Mouse (Mus musculus) liver, postnatal 0 days (tissue): Measurements from ENCODE around the gene Orc5. TPM values are rescaled to one million over a fixed set of nuclear protein-coding genes. Genes with fewer than 3 reads are reported as not detected.

Experiments
- ATAC-seq: fragments of 200-750 bp; cut with Nextera tagmentation; 2 replicates; pipeline ENCODE4 v1.8.0; 2017; ENCODE audit warnings: mild to moderate bottlenecking, moderate library complexity
- DNase-seq: peaks from one replicate; pipeline ENCODE4 v3.0.0-alpha.2; 2016
- H3K27ac ChIP-seq: fragments of 300-500 bp; sonication (generic); 2 replicates; pipeline ENCODE4 v1.5.1; 2014; ENCODE audit warnings: antibody characterized with exemption, moderate library complexity, mild to moderate bottlenecking, low read depth
- H3K27me3 ChIP-seq: fragments of 300-500 bp; sonication (generic); 2 replicates; pipeline ENCODE4 v1.6.1; 2014; ENCODE audit warnings: low read length, control low read depth, mixed read lengths; ENCODE audit not compliant: insufficient read depth
- H3K36me3 ChIP-seq: fragments of 300-500 bp; sonication (generic); replicated peaks from 2 replicates; pipeline ENCODE4 v1.6.1; 2014; ENCODE audit warnings: mild to moderate bottlenecking, control low read depth, low read length, moderate library complexity, mixed read lengths; ENCODE audit not compliant: insufficient read depth
- H3K4me1 ChIP-seq: fragments of 300-500 bp; sonication (generic); 2 replicates; pipeline ENCODE4 v1.6.1; 2014; ENCODE audit warnings: antibody characterized with exemption, mild to moderate bottlenecking, control low read depth; ENCODE audit not compliant: insufficient read depth
- H3K4me2 ChIP-seq: fragments of 300-500 bp; sonication (generic); 2 replicates; pipeline ENCODE4 v1.6.1; 2014; ENCODE audit warnings: low read depth, mild to moderate bottlenecking, low read length, moderate library complexity, mixed read lengths
- H3K4me3 ChIP-seq: fragments of 300-500 bp; sonication (generic); 2 replicates; pipeline ENCODE4 v1.5.1; 2014; ENCODE audit warnings: low read depth, low read length
- H3K9ac ChIP-seq: fragments of 300-500 bp; sonication (generic); replicated peaks from 2 replicates; pipeline ENCODE4 v1.6.1; 2014; ENCODE audit warnings: mild to moderate bottlenecking, moderate library complexity
- H3K9me3 ChIP-seq: fragments of 300-500 bp; sonication (generic); 2 replicates; pipeline ENCODE4 v1.6.1; 2016; ENCODE audit warnings: mild to moderate bottlenecking, control low read depth, low read length, mixed read lengths
- CTCF ChIP-seq: sonication (generic); IDR thresholded peaks from 2 replicates; pipeline ENCODE4 v1.5.1; 2016; ENCODE audit warnings: antibody characterized with exemption, low read depth
- EP300 ChIP-seq: IDR thresholded peaks from 2 replicates; pipeline ENCODE4 v1.6.1; 2016; ENCODE audit warnings: antibody characterized with exemption, low read depth, mild to moderate bottlenecking
- WGBS: fragments of 180-500 bp; shearing (Covaris S2); extraction: QIAGEN DNeasy Blood & Tissue Kit; methylation state at CpG from one replicate; pipeline ENCODE4 v1.1.7; 2014; ENCODE audit not compliant: insufficient replicate concordance; 5-methylcytosine and 5-hydroxymethylcytosine counted together
- polyA plus RNA-seq: library from polyadenylated mRNA; unstranded; fragments of >200 nt; fragmentation: Nextera tagmentation; extraction: Ambion mirVana; gene quantifications from 2 replicates; pipeline ENCODE4 v1.2.1, GENCODE M21; 2015

The Orc5 gene
- polyA plus RNA-seq, 1 experiment from 2014 or later, result 26.3 TPM

DNA sequence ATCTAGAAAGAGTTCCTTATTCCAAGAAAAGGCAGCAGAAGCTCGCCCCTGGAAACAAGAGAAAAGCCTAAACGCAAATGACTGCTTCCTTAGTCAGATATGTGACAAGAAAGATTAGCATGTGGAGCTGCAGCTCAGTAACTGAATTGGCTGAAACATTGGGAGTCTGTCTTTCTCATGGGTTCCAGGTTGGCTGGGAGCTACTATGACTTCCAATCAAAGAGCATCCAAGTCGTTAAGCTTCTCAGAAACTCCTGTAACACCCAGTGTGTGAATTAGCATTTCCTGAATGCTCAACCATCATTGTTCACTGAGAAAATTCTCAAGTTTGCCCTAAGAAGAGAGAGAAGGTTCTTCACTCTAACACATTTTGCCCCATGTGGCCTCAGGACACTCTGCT is 24.5 kb upstream of the Orc5 start:
- TF ChIP-seq EP300 (no peak), CTCF (no peak)
- Histone ChIP-seq H3K4me3 (no peak overlapping the region), H3K9me3 (no peaks in the 10 kb centered on the region), H3K27me3 (no peaks in the 10 kb centered on the region), H3K4me2 (no peak overlapping the region), H3K27ac (no peak overlapping the region), H3K4me1 (no peaks in the 10 kb centered on the region), H3K36me3 (no peaks in the 10 kb centered on the region), H3K9ac (no peak overlapping the region)
- ATAC-seq (no peak), DNase-seq (no peak)
- 53% methylated on average over 3 of the region's 3 CpGs for WGBS

- Histone ChIP-seq H3K36me3 (no peaks in the 10 kb centered on the region), H3K27ac (no peak overlapping the region), H3K27me3 (no peaks in the 10 kb centered on the region), H3K9ac (no peak overlapping the region), H3K4me2 (no peak overlapping the region), H3K4me1 (no peaks in the 10 kb centered on the region), H3K4me3 (no peak overlapping the region), H3K9me3 (no peaks in the 10 kb centered on the region)
- WGBS, result 45% methylated on average over 1 of the region's 1 CpGs
- DNase-seq, result no peak
- no peak for TF ChIP-seq CTCF
- TF ChIP-seq EP300, result no peak
- ATAC-seq, result no peak
These were observed 23.9 kb upstream of the Orc5 start for GRCm38 (mm10) chr5:22574161-22574560.

DNA sequence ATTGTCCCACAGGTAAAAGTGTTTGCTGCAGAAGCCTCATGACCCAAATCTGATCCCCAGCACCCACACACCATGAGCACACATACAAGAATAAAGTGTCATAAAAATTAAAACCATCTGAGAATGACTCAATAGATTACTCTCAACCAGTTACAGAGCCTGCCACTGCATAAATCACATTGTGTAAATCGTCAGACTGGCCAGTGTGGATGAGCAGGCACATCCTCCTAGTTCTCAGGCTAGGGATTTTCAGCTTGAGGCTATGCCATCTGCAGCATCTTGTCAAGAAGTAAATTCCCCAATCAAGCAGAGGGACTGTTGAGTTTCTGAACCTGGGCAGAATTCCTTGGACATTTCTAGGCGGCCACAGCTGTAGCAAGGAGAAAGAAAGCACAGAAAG is 23.5 kb upstream of the Orc5 start:
- no peaks in the 10 kb centered on the region for H3K4me1 ChIP-seq
- no peak overlapping the region for H3K27ac ChIP-seq
- no peaks in the 10 kb centered on the region for H3K9me3 ChIP-seq
- H3K27me3 ChIP-seq, result no peaks in the 10 kb centered on the region
- H3K4me2 ChIP-seq, result no peak overlapping the region
- H3K9ac ChIP-seq, result no peak overlapping the region
- no peaks in the 10 kb centered on the region for H3K36me3 ChIP-seq
- H3K4me3 ChIP-seq, result no peak overlapping the region
- no peak for DNase-seq
- TF ChIP-seq EP300, result no peak
- no peak for TF ChIP-seq CTCF
- 60% methylated on average over 2 of the region's 2 CpGs for WGBS
- no peak for ATAC-seq

DNA sequence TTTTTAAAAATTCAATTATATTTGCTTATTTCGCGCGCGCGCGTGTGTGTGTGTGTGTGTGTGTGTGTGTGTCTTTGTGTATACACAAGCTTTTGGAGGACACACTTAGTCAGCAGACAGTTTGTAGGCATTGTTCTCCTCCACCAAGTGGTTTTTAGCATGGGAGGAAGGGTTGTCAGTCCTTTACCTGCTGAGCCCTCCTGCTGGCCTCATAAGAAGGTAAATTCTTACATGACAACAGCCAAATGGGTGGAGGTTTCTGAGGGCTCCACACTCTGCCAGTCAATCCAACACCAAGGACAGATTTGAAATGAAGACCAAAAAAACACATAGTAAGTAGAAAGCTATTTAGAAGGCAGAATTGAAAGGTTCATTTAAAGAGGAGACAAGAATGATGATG is 22.7 kb upstream of the Orc5 start:
- no peak for DNase-seq
- Histone ChIP-seq H3K4me2 (no peak overlapping the region), H3K9ac (no peak overlapping the region), H3K36me3 (no peaks in the 10 kb centered on the region), H3K4me1 (no peaks in the 10 kb centered on the region), H3K9me3 (no peaks in the 10 kb centered on the region), H3K27ac (no peak overlapping the region), H3K27me3 (no peaks in the 10 kb centered on the region), H3K4me3 (no peak overlapping the region)
- no peak for TF ChIP-seq EP300
- TF ChIP-seq CTCF, result no peak
- no peak for ATAC-seq
- WGBS, result 91% methylated on average over 6 of the region's 6 CpGs

DNA sequence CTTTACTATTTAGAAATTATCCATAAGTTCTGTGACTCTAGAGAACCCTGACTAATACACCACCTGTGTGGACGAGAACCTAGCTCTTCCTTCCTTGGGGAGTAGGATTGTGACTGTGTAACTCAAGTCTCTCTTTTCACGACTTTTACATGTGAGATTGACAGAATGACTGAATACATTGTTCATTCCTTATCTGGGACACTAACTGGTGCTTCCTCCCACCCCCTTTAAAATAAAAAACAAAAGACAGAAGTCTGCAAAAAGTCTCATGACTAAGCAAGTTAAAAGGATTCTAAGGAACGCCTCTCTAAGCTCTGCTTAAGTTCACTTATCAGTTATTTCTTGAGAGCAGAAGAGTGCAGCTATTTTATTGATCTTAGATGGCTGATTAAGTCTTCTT is 22.2 kb upstream of the Orc5 start:
- H3K4me1 ChIP-seq, result no peaks in the 10 kb centered on the region
- no peak overlapping the region for H3K4me2 ChIP-seq
- ATAC-seq, result no peak
- no peaks in the 10 kb centered on the region for H3K27me3 ChIP-seq
- WGBS, result 60% methylated on average over 3 of the region's 3 CpGs
- no peak overlapping the region for H3K4me3 ChIP-seq
- H3K27ac ChIP-seq, result no peak overlapping the region
- no peak for DNase-seq
- H3K9ac ChIP-seq, result no peak overlapping the region
- H3K9me3 ChIP-seq, result no peaks in the 10 kb centered on the region
- no peaks in the 10 kb centered on the region for H3K36me3 ChIP-seq
- TF ChIP-seq EP300, result no peak
- TF ChIP-seq CTCF, result no peak

DNA sequence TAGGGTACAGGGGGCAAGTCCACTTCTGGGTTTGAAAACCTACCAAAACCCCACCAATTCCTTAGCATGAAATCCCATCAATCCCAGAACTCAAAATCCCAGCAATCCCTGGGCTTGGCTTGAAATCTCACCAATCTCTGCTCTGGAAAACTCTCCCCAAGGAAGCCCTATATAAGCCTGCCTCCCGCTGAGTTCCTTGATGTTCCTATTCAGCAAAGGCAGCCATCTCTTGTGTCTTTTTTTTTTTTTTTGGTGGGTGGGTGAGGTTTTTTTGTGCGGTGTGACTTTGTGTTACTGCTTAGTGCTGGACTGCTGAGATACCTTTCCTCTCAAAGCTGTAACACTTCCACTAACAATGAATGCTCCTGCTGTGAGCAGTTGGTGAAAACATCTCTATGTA is 15.5 kb upstream of the Orc5 start:
- Histone ChIP-seq H3K36me3 (no peaks in the 10 kb centered on the region), H3K4me1 (no peaks in the 10 kb centered on the region), H3K9ac (no peak overlapping the region), H3K4me2 (no peak overlapping the region), H3K4me3 (no peak overlapping the region), H3K27ac (no peak overlapping the region), H3K27me3 (no peaks in the 10 kb centered on the region), H3K9me3 (no peaks in the 10 kb centered on the region)
- DNase-seq (no peak), ATAC-seq (no peak)
- TF ChIP-seq CTCF, result no peak
- WGBS, result 73% methylated on average over 2 of the region's 2 CpGs

GRCm38 (mm10) chr5:22559801-22560200 is 9.6 kb upstream of the Orc5 start:
- H3K27me3 ChIP-seq, result no peaks in the 10 kb centered on the region
- no peak overlapping the region for H3K27ac ChIP-seq
- TF ChIP-seq CTCF (no peak), EP300 (no peak)
- no peak overlapping the region for H3K4me2 ChIP-seq
- no peak overlapping the region for H3K9ac ChIP-seq
- no peaks in the 10 kb centered on the region; the same call in 1 of the 2 replicates for H3K9me3 ChIP-seq
- H3K36me3 ChIP-seq, result no peaks in the 10 kb centered on the region
- no peak for ATAC-seq
- WGBS, result 79% methylated on average over 2 of the region's 2 CpGs
- no peak for DNase-seq
- peaks cover 7% of the 10 kb centered on the region; the same call in 1 of the 2 replicates for H3K4me1 ChIP-seq
- no peak overlapping the region for H3K4me3 ChIP-seq
